In genomic region chr2:61110591-61110990, GRCm38 (mm10) we compare ENCODE assay signal across 14 mouse cellular contexts.
DNase-seq lines count a peak whose midpoint lies in the region; ATAC-seq and TF ChIP-seq lines count a peak whose summit lies in the region.
"Had no signal": no experiment of that assay in that cellular context is flagged by ENCODE, and none has a peak within 500 bp of the region (broad histone marks: within the 10 kb centered on the region; RNA-seq: fewer than 3 reads in every experiment).

No protein-coding gene starts in this region.

- peak; percentile 97 for TF ChIP-seq EP300 in lung, postnatal 0 days (IDR thresholded peaks at IDR 0.05)

- no peaks in the 10 kb centered on the region for H3K4me1 ChIP-seq in kidney, adult 2 months (ENCODE audit: control insufficient read depth, insufficient read depth, low read length)
- no peaks in the 10 kb centered on the region for H3K4me1 ChIP-seq in lung, postnatal 0 days (ENCODE audit: insufficient read depth, low read depth, low read length)
- H3K4me1 ChIP-seq in midbrain, postnatal 0 days (ENCODE audit: insufficient read depth, low read length) = no peaks in the 10 kb centered on the region
- no peaks in the 10 kb centered on the region for H3K4me1 ChIP-seq in hindbrain, embryonic 14.5 days (replicated peaks; ENCODE audit: control insufficient read depth, insufficient read depth, low read length)
- no peaks in the 10 kb centered on the region for H3K4me1 ChIP-seq in midbrain, embryonic 15.5 days
- H3K4me1 ChIP-seq: intestine, embryonic 15.5 days had no signal

- TF ChIP-seq CTCF in kidney, adult 2 months (conservative IDR thresholded peaks at IDR 0.05; ENCODE audit: insufficient read depth, insufficient read length, low read depth, low read length) = no peak
- no peak for TF ChIP-seq CTCF in lung, postnatal 0 days (IDR thresholded peaks at IDR 0.05)
- no peak for TF ChIP-seq CTCF in midbrain, postnatal 0 days (IDR thresholded peaks at IDR 0.05)

- H3K27ac ChIP-seq in kidney, adult 2 months (ENCODE audit: insufficient read depth, low read depth, low read length) = no peak overlapping the region
- H3K27ac ChIP-seq in lung, postnatal 0 days (ENCODE audit: low read length) = no peak overlapping the region
- no peak overlapping the region for H3K27ac ChIP-seq in midbrain, postnatal 0 days (ENCODE audit: low read depth, low read length)
- no peak overlapping the region for H3K27ac ChIP-seq in hindbrain, embryonic 14.5 days
- H3K27ac ChIP-seq in midbrain, embryonic 15.5 days = no peak overlapping the region
- H3K27ac ChIP-seq: intestine, embryonic 15.5 days had no signal

- no peak overlapping the region for H3K9ac ChIP-seq in lung, postnatal 0 days (replicated peaks; ENCODE audit: low read depth)
- no peak overlapping the region for H3K9ac ChIP-seq in midbrain, postnatal 0 days (replicated peaks; ENCODE audit: low read length, poor library complexity, severe bottlenecking)
- H3K9ac ChIP-seq in hindbrain, embryonic 14.5 days = no peak overlapping the region
- H3K9ac ChIP-seq in midbrain, embryonic 15.5 days = no peak overlapping the region
- H3K9ac ChIP-seq: intestine, embryonic 15.5 days had no signal

- peak; percentile 12 for DNase-seq in heart, adult 8-10 months (ENCODE audit: low spot score)
- DNase-seq in heart, postnatal 4 days = no peak
- peak; percentile 38 for DNase-seq in adrenal gland, adult 2 months
- peak; percentile 80 for DNase-seq in kidney, adult 2 months
- DNase-seq in lung, postnatal 0 days (ENCODE audit: low spot score) = peak; percentile 48
- no peak for DNase-seq in midbrain, postnatal 0 days (ENCODE audit: low spot score)
- DNase-seq in hindbrain, embryonic 14.5 days (ENCODE audit: low spot score) = no peak
- DNase-seq: heart, postnatal 10 days; layer of hippocampus, postnatal 36 days; thymus, postnatal 25 days had no signal

- no peaks in the 10 kb centered on the region for H3K9me3 ChIP-seq in lung, postnatal 0 days (ENCODE audit: low read length)
- no peaks in the 10 kb centered on the region for H3K9me3 ChIP-seq in midbrain, postnatal 0 days (ENCODE audit: low read length)
- no peaks in the 10 kb centered on the region for H3K9me3 ChIP-seq in hindbrain, embryonic 14.5 days (ENCODE audit: control insufficient read depth, low read length)
- no peaks in the 10 kb centered on the region for H3K9me3 ChIP-seq in midbrain, embryonic 15.5 days
- H3K9me3 ChIP-seq: intestine, embryonic 15.5 days had no signal

- WGBS in kidney, adult 2 months = 18% methylated on average over 9 of the region's 9 CpGs
- 42% methylated on average over 9 of the region's 9 CpGs for WGBS in lung, postnatal 0 days
- WGBS in midbrain, postnatal 0 days = 87% methylated on average over 9 of the region's 9 CpGs
- WGBS in hindbrain, embryonic 14.5 days = 79% methylated on average over 9 of the region's 9 CpGs
- 76% methylated on average over 9 of the region's 9 CpGs for WGBS in midbrain, embryonic 15.5 days

- no peak for ATAC-seq in lung, postnatal 0 days
- no peak for ATAC-seq in midbrain, postnatal 0 days (ENCODE audit: low FRiP score)
- ATAC-seq in hindbrain, embryonic 14.5 days (ENCODE audit: low FRiP score) = no peak
- no peak for ATAC-seq in midbrain, embryonic 15.5 days (replicated peaks)
- ATAC-seq: activated CD4-positive, CD25-positive, alpha-beta regulatory T cell, adult 4 months; intestine, embryonic 15.5 days had no signal

- no peak overlapping the region for H3K4me3 ChIP-seq in kidney, adult 2 months (ENCODE audit: insufficient read depth, low read depth, low read length)
- no peak overlapping the region for H3K4me3 ChIP-seq in lung, postnatal 0 days (ENCODE audit: low read depth, low read length)
- H3K4me3 ChIP-seq in midbrain, postnatal 0 days (ENCODE audit: low read depth, low read length) = no peak overlapping the region
- H3K4me3 ChIP-seq in hindbrain, embryonic 14.5 days (replicated peaks; ENCODE audit: low read length) = no peak overlapping the region
- no peak overlapping the region for H3K4me3 ChIP-seq in midbrain, embryonic 15.5 days
- H3K4me3 ChIP-seq: intestine, embryonic 15.5 days; myocyte had no signal

- H3K36me3 ChIP-seq in kidney, adult 2 months (ENCODE audit: control insufficient read depth, insufficient read depth, low read length) = no peaks in the 10 kb centered on the region
- H3K36me3 ChIP-seq in lung, postnatal 0 days (ENCODE audit: insufficient read depth, low read length) = no peaks in the 10 kb centered on the region
- H3K36me3 ChIP-seq in midbrain, postnatal 0 days (ENCODE audit: insufficient read depth, low read length) = no peaks in the 10 kb centered on the region
- H3K36me3 ChIP-seq in hindbrain, embryonic 14.5 days (replicated peaks; ENCODE audit: control insufficient read depth, insufficient read depth) = no peaks in the 10 kb centered on the region
- H3K36me3 ChIP-seq in midbrain, embryonic 15.5 days (replicated peaks) = no peaks in the 10 kb centered on the region
- H3K36me3 ChIP-seq: intestine, embryonic 15.5 days had no signal

- no peak for TF ChIP-seq POLR2A in kidney, adult 2 months (IDR thresholded peaks at IDR 0.05; ENCODE audit: low read depth, low read length)

- H3K27me3 ChIP-seq in kidney, adult 2 months (replicated peaks; ENCODE audit: control insufficient read depth, insufficient read depth, low read length) = no peaks in the 10 kb centered on the region
- no peaks in the 10 kb centered on the region for H3K27me3 ChIP-seq in lung, postnatal 0 days (replicated peaks; ENCODE audit: insufficient read depth, low read length)
- no peaks in the 10 kb centered on the region for H3K27me3 ChIP-seq in midbrain, postnatal 0 days (ENCODE audit: insufficient read depth, low read length)
- no peaks in the 10 kb centered on the region for H3K27me3 ChIP-seq in hindbrain, embryonic 14.5 days (ENCODE audit: control insufficient read depth, insufficient read depth, low read length)
- H3K27me3 ChIP-seq in midbrain, embryonic 15.5 days (replicated peaks) = no peaks in the 10 kb centered on the region
- H3K27me3 ChIP-seq: intestine, embryonic 15.5 days had no signal

- no peak overlapping the region for H3K4me2 ChIP-seq in lung, postnatal 0 days (replicated peaks; ENCODE audit: low read depth, low read length)
- no peak overlapping the region for H3K4me2 ChIP-seq in midbrain, postnatal 0 days (ENCODE audit: low read depth, low read length, poor library complexity, severe bottlenecking)
- H3K4me2 ChIP-seq in hindbrain, embryonic 14.5 days (replicated peaks) = no peak overlapping the region
- no peak overlapping the region for H3K4me2 ChIP-seq in midbrain, embryonic 15.5 days
- H3K4me2 ChIP-seq: intestine, embryonic 15.5 days had no signal

Comparison
In these comparisons a context has a peak if more than half of its experiments do, and no peak if none do; other contexts are left out.
1. DNase-seq: peak in heart, adult 8-10 months (single experiment), adrenal gland, adult 2 months (single experiment), kidney, adult 2 months (single experiment) and lung, postnatal 0 days (single experiment); none in heart, postnatal 4 days (single experiment), midbrain, postnatal 0 days (single experiment) and hindbrain, embryonic 14.5 days (single experiment).